Mouse (Mus musculus): ENCODE measurements around the gene Pfdn6.

DNA sequence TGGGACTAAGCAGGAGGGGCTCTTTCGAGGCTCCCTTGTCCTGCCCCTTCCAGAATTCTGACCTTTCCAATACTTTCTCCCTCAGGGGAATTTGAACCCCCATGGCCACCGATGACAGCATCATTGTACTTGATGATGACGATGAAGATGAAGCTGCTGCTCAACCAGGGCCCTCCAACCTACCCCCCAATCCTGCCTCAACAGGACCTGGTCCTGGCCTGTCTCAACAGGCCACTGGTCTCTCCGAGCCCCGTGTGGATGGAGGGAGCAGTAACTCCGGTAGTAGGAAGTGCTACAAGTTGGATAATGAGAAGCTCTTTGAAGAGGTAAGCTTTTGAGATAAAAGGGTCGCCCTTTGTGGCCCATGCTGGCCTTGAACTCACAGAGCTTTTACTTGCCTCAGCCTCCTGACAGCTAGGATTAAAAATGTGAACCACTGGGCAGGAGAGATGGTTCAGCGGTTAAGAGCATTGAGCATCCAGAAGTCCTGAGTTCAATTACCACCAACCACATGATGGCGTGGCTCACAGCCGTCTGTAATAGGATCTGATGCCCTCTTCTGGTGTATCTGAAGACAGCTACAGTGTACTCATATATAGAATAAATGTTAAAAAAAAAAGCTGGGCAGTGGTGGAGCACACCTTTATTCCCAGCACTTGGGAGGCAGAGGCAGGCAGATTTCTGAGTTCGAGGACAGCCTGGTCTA, 29.6 kb downstream of the Pfdn6 start:
- TF ChIP-seq POLR2A (IDR thresholded peaks at IDR 0.05; ENCODE audit: borderline replicate concordance, insufficient read depth, low read length): no peak
- TF ChIP-seq CTCF (IDR thresholded peaks at IDR 0.05; ENCODE audit: borderline replicate concordance, insufficient read depth, low read depth, low read length): 0 out of 2 replicates have a peak, but pooled peaks have one; percentile 2
